30 mouse cellular contexts compared by ENCODE assay signal in the genomic region with DNA sequence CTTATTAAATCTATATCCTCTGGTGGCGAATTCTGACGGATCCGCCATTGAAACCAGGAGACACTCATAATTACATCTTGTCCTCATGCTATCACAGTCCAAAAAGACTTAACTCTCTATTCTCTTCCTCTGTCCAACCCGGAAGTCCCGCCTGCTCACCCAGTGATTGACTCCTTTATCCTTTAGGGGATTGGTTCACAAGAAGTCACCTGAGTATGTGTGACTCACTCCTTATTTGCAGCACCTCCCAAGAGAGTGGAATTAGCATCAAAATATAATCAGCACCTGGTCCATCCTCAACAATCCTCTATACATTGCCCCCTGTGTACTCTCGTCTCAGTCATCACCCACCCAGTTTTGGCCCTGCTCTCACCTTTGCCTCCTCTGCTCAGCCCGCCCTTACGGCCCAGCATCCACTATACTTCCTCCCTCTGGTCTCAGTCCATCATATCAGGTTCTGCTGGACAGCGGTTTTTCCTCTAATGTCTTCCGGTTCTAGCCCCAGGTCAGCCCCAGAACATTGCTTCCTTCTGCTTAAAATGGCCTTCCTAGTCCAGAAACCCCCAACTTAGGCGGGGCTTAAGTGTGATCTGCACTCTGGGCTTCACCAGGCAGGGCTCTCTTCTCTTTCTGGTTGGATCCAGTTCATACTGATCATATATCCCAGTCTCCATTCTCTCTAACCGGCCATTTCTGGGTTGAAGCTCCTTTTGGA. TPM values are rescaled to one million over a fixed set of nuclear protein-coding genes. Genes with fewer than 3 reads are reported as not detected.
DNase-seq lines count a peak whose midpoint lies in the region; ATAC-seq and TF ChIP-seq lines count a peak whose summit lies in the region.
"Had no signal": no experiment of that assay in that cellular context is flagged by ENCODE, and none has a peak within 500 bp of the region (broad histone marks: within the 10 kb centered on the region; RNA-seq: fewer than 3 reads in every experiment).

No protein-coding gene starts in this region.

- no peak for ATAC-seq in liver, embryonic 12.5 days
- no peak for ATAC-seq in liver, postnatal 0 days
- ATAC-seq: forebrain, embryonic 14.5 days; forebrain, postnatal 0 days; hindbrain, postnatal 0 days; inflammation-experienced regulatory T-cells, adult 6 months had no signal

- no peak for DNase-seq in liver, postnatal 0 days
- DNase-seq in ES-CJ7 (ENCODE audit: low read depth, low spot score) = peak; percentile 88
- DNase-seq in ZHBTc4 (ENCODE audit: low read depth, low spot score) = peak; percentile 84
- no peak for DNase-seq in frontal cortex, adult 2 months (ENCODE audit: extremely low spot score in 1 of 2, low spot score in 1 of 2)
- DNase-seq in heart, postnatal 36 days = no peak
- DNase-seq: adrenal gland, adult 8-10 months; adrenal gland, postnatal 25 days; B cell, adult 2 months; cerebellum, adult 11-12 months; cerebellum, adult 9-10 months; cerebellum, postnatal 25 days; forebrain, postnatal 0 days; gastrocnemius, postnatal 25 days; heart, adult 18-20 months; heart, postnatal 10 days; heart, postnatal 4 days; kidney, adult 18-20 months had no signal

- H3K9ac ChIP-seq in liver, embryonic 12.5 days = no peak overlapping the region
- no peak overlapping the region for H3K9ac ChIP-seq in liver, postnatal 0 days (replicated peaks)
- H3K9ac ChIP-seq: embryonic facial prominence, embryonic 12.5 days; embryonic facial prominence, embryonic 15.5 days; forebrain, postnatal 0 days; heart, embryonic 12.5 days; heart, embryonic 15.5 days; hindbrain, embryonic 14.5 days had no signal

- intact Hi-C loops in heart, postnatal 36 days (cut with DNase I) = no loop called here

- no peak overlapping the region for H3K4me3 ChIP-seq in liver, embryonic 12.5 days
- no peak overlapping the region for H3K4me3 ChIP-seq in liver, postnatal 0 days (ENCODE audit: low read depth, low read length)
- H3K4me3 ChIP-seq: embryonic facial prominence, embryonic 12.5 days; embryonic facial prominence, embryonic 15.5 days; heart, embryonic 12.5 days; heart, embryonic 15.5 days had no signal

- no peak for TF ChIP-seq CTCF in liver, postnatal 0 days (IDR thresholded peaks at IDR 0.05; ENCODE audit: low read depth)

- no peak overlapping the region for H3K4me2 ChIP-seq in liver, embryonic 12.5 days
- H3K4me2 ChIP-seq in liver, postnatal 0 days (ENCODE audit: low read depth, low read length) = no peak overlapping the region
- H3K4me2 ChIP-seq: embryonic facial prominence, embryonic 12.5 days; embryonic facial prominence, embryonic 15.5 days; heart, embryonic 12.5 days; heart, embryonic 15.5 days; hindbrain, embryonic 14.5 days had no signal

- TF ChIP-seq EP300 in liver, postnatal 0 days (IDR thresholded peaks at IDR 0.05; ENCODE audit: low read depth) = no peak

- no peaks in the 10 kb centered on the region for H3K36me3 ChIP-seq in liver, embryonic 12.5 days
- no peaks in the 10 kb centered on the region for H3K36me3 ChIP-seq in liver, postnatal 0 days (replicated peaks; ENCODE audit: insufficient read depth, low read length)
- H3K36me3 ChIP-seq: embryonic facial prominence, embryonic 12.5 days; embryonic facial prominence, embryonic 15.5 days; heart, embryonic 12.5 days; heart, embryonic 15.5 days had no signal

- H3K9me3 ChIP-seq in liver, embryonic 12.5 days (replicated peaks) = no peaks in the 10 kb centered on the region
- H3K9me3 ChIP-seq in liver, postnatal 0 days (ENCODE audit: low read length) = no peaks in the 10 kb centered on the region
- H3K9me3 ChIP-seq: embryonic facial prominence, embryonic 12.5 days; embryonic facial prominence, embryonic 15.5 days; heart, embryonic 12.5 days; heart, embryonic 15.5 days had no signal

- 67% methylated on average over 12 of the region's 12 CpGs for WGBS in liver, embryonic 12.5 days (ENCODE audit: insufficient replicate concordance)
- WGBS in liver, postnatal 0 days (ENCODE audit: insufficient replicate concordance) = 69% methylated on average over 12 of the region's 12 CpGs

- peaks cover 43% of the 10 kb centered on the region for H3K27me3 ChIP-seq in liver, embryonic 12.5 days (replicated peaks)
- no peaks in the 10 kb centered on the region for H3K27me3 ChIP-seq in liver, postnatal 0 days (ENCODE audit: insufficient read depth, low read length)
- H3K27me3 ChIP-seq: embryonic facial prominence, embryonic 15.5 days had no signal

- peaks cover 32% of the 10 kb centered on the region for H3K4me1 ChIP-seq in liver, embryonic 12.5 days
- H3K4me1 ChIP-seq in liver, postnatal 0 days (ENCODE audit: insufficient read depth) = peaks cover 6% of the 10 kb centered on the region
- H3K4me1 ChIP-seq: embryonic facial prominence, embryonic 12.5 days had no signal

- H3K27ac ChIP-seq in liver, embryonic 12.5 days = 0 out of 2 replicates have a peak overlapping the region, but pooled peaks have one; percentile 2
- H3K27ac ChIP-seq in liver, postnatal 0 days (ENCODE audit: low read depth) = no peak overlapping the region
- H3K27ac ChIP-seq: embryonic facial prominence, embryonic 12.5 days; embryonic facial prominence, embryonic 15.5 days; heart, embryonic 15.5 days; hindbrain, embryonic 14.5 days; hindbrain, postnatal 0 days had no signal

RNA-seq across cellular contexts. Expression of a gene that starts 6.7 kb away (rescaled TPM):
- not detected in 2 replicates for polyA plus RNA-seq in liver, embryonic 12.5 days (2016; fragmentation: Nextera tagmentation; extraction: Ambion mirVana)
- polyA plus RNA-seq in liver, postnatal 0 days (2015; fragmentation: Nextera tagmentation; extraction: Ambion mirVana) = not detected in 2 replicates
- not detected in 2 replicates for polyA plus RNA-seq in frontal cortex, adult 2 months (2012; rRNA removed)
- total RNA-seq in heart, postnatal 36 days (2021) = not detected
- total RNA-seq: adrenal gland, adult 8-10 months; adrenal gland, postnatal 25 days; common myeloid progenitor, adult 5-6 weeks; forebrain, postnatal 0 days; gastrocnemius, adult 8-10 months; gastrocnemius, postnatal 25 days; heart, adult 18-20 months; heart, postnatal 10 days; hindbrain, postnatal 0 days had no signal
- polyA plus RNA-seq: embryonic facial prominence, embryonic 12.5 days; embryonic facial prominence, embryonic 15.5 days; forebrain, embryonic 11.5 days; forebrain, embryonic 14.5 days; forebrain, postnatal 0 days; heart, embryonic 12.5 days; heart, embryonic 15.5 days; hindbrain, embryonic 11.5 days; hindbrain, embryonic 14.5 days had no signal

RNA-seq across cellular contexts. Expression of a gene that starts 15.1 kb away (rescaled TPM):
- 0.57 and 0.66 TPM in 2 replicates for polyA plus RNA-seq in liver, embryonic 12.5 days (2016; fragmentation: Nextera tagmentation; extraction: Ambion mirVana)
- 0.81 and 1.0 TPM in 2 replicates for polyA plus RNA-seq in liver, postnatal 0 days (2015; fragmentation: Nextera tagmentation; extraction: Ambion mirVana)
- 0.04 TPM in 1 of 2 replicates, not detected in the other for polyA plus RNA-seq in frontal cortex, adult 2 months (2012; rRNA removed)
- total RNA-seq in heart, postnatal 36 days (2021) = under 1 TPM; 0.38 to 0.44 TPM
- total RNA-seq: adrenal gland, postnatal 25 days; common myeloid progenitor, adult 5-6 weeks; forebrain, postnatal 0 days; gastrocnemius, adult 8-10 months; gastrocnemius, postnatal 25 days; hindbrain, postnatal 0 days had no signal
- polyA plus RNA-seq: embryonic facial prominence, embryonic 15.5 days; hindbrain, postnatal 0 days; inflammation-experienced regulatory T-cells, adult 6 months had no signal

Comparison
In these comparisons a context has a peak if more than half of its experiments do, and no peak if none do; other contexts are left out.
1. DNase-seq: peak in ES-CJ7 (single experiment) and ZHBTc4 (single experiment); none in liver, postnatal 0 days (single experiment), frontal cortex, adult 2 months (0 of 2) and heart, postnatal 36 days (0 of 2).